ENCODE assay signal across 8 mouse cellular contexts in genomic region chr5:135276597-135276996, GRCm38 (mm10). TPM values are rescaled to one million over a fixed set of nuclear protein-coding genes. Genes with fewer than 3 reads are reported as not detected.
DNase-seq lines count a peak whose midpoint lies in the region; ATAC-seq lines count a peak whose summit lies in the region.

No protein-coding gene starts in this region.

- H3K27me3 ChIP-seq in kidney, embryonic 16.5 days (ENCODE audit: insufficient read depth, low read length): peaks cover 4% of the 10 kb centered on the region; the same call in 1 of the 2 replicates
- peaks cover 15% of the 10 kb centered on the region for H3K27me3 ChIP-seq in embryonic facial prominence, embryonic 13.5 days
- peaks cover 46% of the 10 kb centered on the region for H3K27me3 ChIP-seq in limb, embryonic 10.5 days (ENCODE audit: low read depth, poor library complexity, severe bottlenecking)
- peaks cover 13% of the 10 kb centered on the region for H3K27me3 ChIP-seq in neural tube, embryonic 13.5 days

- no peaks in the 10 kb centered on the region for H3K36me3 ChIP-seq in kidney, embryonic 16.5 days (ENCODE audit: insufficient read depth, low read length)
- H3K36me3 ChIP-seq in embryonic facial prominence, embryonic 13.5 days: no peaks in the 10 kb centered on the region
- H3K36me3 ChIP-seq in limb, embryonic 10.5 days: no peaks in the 10 kb centered on the region
- no peaks in the 10 kb centered on the region for H3K36me3 ChIP-seq in neural tube, embryonic 13.5 days

- peak; percentile 61; the same call in 1 of the 2 replicates for ATAC-seq in kidney, embryonic 16.5 days (ENCODE audit: low FRiP score, low TSS enrichment)
- no peak for ATAC-seq in embryonic facial prominence, embryonic 13.5 days (ENCODE audit: insufficient number of reproducible peaks, insufficient read depth, low FRiP score, low TSS enrichment, low read depth)
- ATAC-seq in neural tube, embryonic 13.5 days (ENCODE audit: low read depth): no peak
- ATAC-seq in megakaryocyte, adult 5-6 weeks (ENCODE audit: poor library complexity, severe bottlenecking): no peak

- WGBS in kidney, embryonic 16.5 days: 5% methylated on average over 35 of the region's 36 CpGs
- 5% methylated on average over 36 of the region's 36 CpGs for WGBS in embryonic facial prominence, embryonic 13.5 days
- 3% methylated on average over 36 of the region's 36 CpGs for WGBS in limb, embryonic 10.5 days
- 4% methylated on average over 36 of the region's 36 CpGs for WGBS in neural tube, embryonic 13.5 days

- no peak for DNase-seq in kidney, adult 18-20 months
- peak; percentile 58 for DNase-seq in limb, embryonic 10.5 days (ENCODE audit: low spot score)
- DNase-seq in kidney, postnatal 14 days: no peak
- no peak for DNase-seq in urinary bladder, postnatal 10 days (ENCODE audit: low spot score)

- no peak overlapping the region for H3K27ac ChIP-seq in kidney, embryonic 16.5 days (ENCODE audit: low read length)
- peak overlapping the region; percentile 91 for H3K27ac ChIP-seq in embryonic facial prominence, embryonic 13.5 days
- peak overlapping the region; percentile 61 for H3K27ac ChIP-seq in limb, embryonic 10.5 days
- peak overlapping the region; percentile 18; the same call in 1 of the 2 replicates for H3K27ac ChIP-seq in neural tube, embryonic 13.5 days (replicated peaks)

- H3K9ac ChIP-seq in kidney, embryonic 16.5 days (replicated peaks; ENCODE audit: low read length): peak overlapping the region; percentile 2; the same call in 1 of the 2 replicates
- H3K9ac ChIP-seq in embryonic facial prominence, embryonic 13.5 days: peak overlapping the region; percentile 68
- H3K9ac ChIP-seq in neural tube, embryonic 13.5 days: peak overlapping the region; percentile 54

- H3K9me3 ChIP-seq in kidney, embryonic 16.5 days (ENCODE audit: low read length): no peaks in the 10 kb centered on the region
- H3K9me3 ChIP-seq in embryonic facial prominence, embryonic 13.5 days: no peaks in the 10 kb centered on the region
- no peaks in the 10 kb centered on the region for H3K9me3 ChIP-seq in limb, embryonic 10.5 days (replicated peaks)
- no peaks in the 10 kb centered on the region for H3K9me3 ChIP-seq in neural tube, embryonic 13.5 days

- H3K4me1 ChIP-seq in kidney, embryonic 16.5 days (ENCODE audit: insufficient read depth, low read length): no peaks in the 10 kb centered on the region
- peaks cover 38% of the 10 kb centered on the region for H3K4me1 ChIP-seq in embryonic facial prominence, embryonic 13.5 days
- peaks cover 39% of the 10 kb centered on the region for H3K4me1 ChIP-seq in limb, embryonic 10.5 days
- H3K4me1 ChIP-seq in neural tube, embryonic 13.5 days (replicated peaks): peaks cover 33% of the 10 kb centered on the region

- peak overlapping the region; percentile 20 for H3K4me3 ChIP-seq in kidney, embryonic 16.5 days (ENCODE audit: low read length)
- H3K4me3 ChIP-seq in embryonic facial prominence, embryonic 13.5 days: peak overlapping the region; percentile 29
- peak overlapping the region; percentile 46 for H3K4me3 ChIP-seq in limb, embryonic 10.5 days
- H3K4me3 ChIP-seq in neural tube, embryonic 13.5 days: peak overlapping the region; percentile 20

- H3K4me2 ChIP-seq in kidney, embryonic 16.5 days (replicated peaks; ENCODE audit: low read depth, low read length): peak overlapping the region; percentile 47
- H3K4me2 ChIP-seq in embryonic facial prominence, embryonic 13.5 days: peak overlapping the region; percentile 57
- H3K4me2 ChIP-seq in neural tube, embryonic 13.5 days: peak overlapping the region; percentile 49

RNA-seq across cellular contexts. Expression of gene Fzd9, which starts 25.6 kb away (rescaled TPM):
- 0.72 and 0.77 TPM in 2 replicates for polyA plus RNA-seq in kidney, embryonic 16.5 days (2015; fragmentation: Nextera tagmentation; extraction: Ambion mirVana)
- polyA plus RNA-seq in embryonic facial prominence, embryonic 13.5 days (2015; fragmentation: Nextera tagmentation; extraction: Ambion mirVana): 11.9 and 18.1 TPM in 2 replicates
- 0.25 and 1.7 TPM in 2 replicates for polyA plus RNA-seq in limb, embryonic 10.5 days (2016; fragmentation: Nextera tagmentation; extraction: Ambion mirVana)
- polyA plus RNA-seq in neural tube, embryonic 13.5 days (2015; fragmentation: Nextera tagmentation; extraction: Ambion mirVana): 11.6 and 12.1 TPM in 2 replicates
- not detected in 2 replicates for total RNA-seq in megakaryocyte, adult 5-6 weeks (2015)
- 0.26 TPM in 1 of 2 replicates, not detected in the other for total RNA-seq in megakaryocyte, adult 5-6 weeks (2017)

Comparison
In these comparisons a context has a peak if more than half of its experiments do, and no peak if none do; other contexts are left out.
1. H3K9ac ChIP-seq: peak in every context shown above with its lines; median percentile 68 in embryonic facial prominence, embryonic 13.5 days; 54 in neural tube, embryonic 13.5 days; 2 in kidney, embryonic 16.5 days.